Mouse (Mus musculus) embryonic facial prominence, embryonic 10.5 days (tissue): ENCODE data around the gene Fbxo27. TPM values are rescaled to one million over a fixed set of nuclear protein-coding genes. Genes with fewer than 3 reads are reported as not detected.

Experiments
- DNase-seq: peaks from one replicate; pipeline ENCODE4 v3.0.0-alpha.2; 2017; ENCODE audit warnings: low spot score
- H3K27ac ChIP-seq: fragments of 300-500 bp; sonication (generic); replicated peaks from 2 replicates; pipeline ENCODE4 v1.5.1; 2016; ENCODE audit warnings: mild to moderate bottlenecking
- H3K27me3 ChIP-seq: fragments of 300-500 bp; sonication (generic); replicated peaks from 2 replicates; pipeline ENCODE4 v1.6.1; 2016; ENCODE audit warnings: low read depth, mild to moderate bottlenecking; ENCODE audit not compliant: poor library complexity, severe bottlenecking
- H3K36me3 ChIP-seq: fragments of 300-500 bp; sonication (generic); replicated peaks from 2 replicates; pipeline ENCODE4 v1.6.1; 2016; ENCODE audit warnings: mild to moderate bottlenecking, moderate library complexity
- H3K4me1 ChIP-seq: fragments of 300-500 bp; sonication (generic); 2 replicates; pipeline ENCODE4 v1.6.1; 2016
- H3K4me3 ChIP-seq: fragments of 300-500 bp; sonication (generic); 2 replicates; pipeline ENCODE4 v1.5.1; 2016; ENCODE audit warnings: mild to moderate bottlenecking, moderate library complexity
- H3K9me3 ChIP-seq: fragments of 300-500 bp; sonication (generic); 2 replicates; pipeline ENCODE4 v1.6.1; 2016; ENCODE audit warnings: mild to moderate bottlenecking
- WGBS: fragments of 180-500 bp; shearing (Covaris S2); methylation state at CpG from one replicate; pipeline ENCODE4 v1.1.7; 2016; 5-methylcytosine and 5-hydroxymethylcytosine counted together
- polyA plus RNA-seq: library from polyadenylated mRNA; unstranded; fragments of >200 nt; fragmentation: Nextera tagmentation; extraction: Ambion mirVana; gene quantifications from 2 replicates; pipeline ENCODE4 v1.2.1, GENCODE M21; 2016

Fbxo27 gene
- polyA plus RNA-seq, 1 experiment from 2014 or later: 7.8 TPM

- Histone ChIP-seq H3K27ac (peak overlapping the region; percentile 76), H3K9me3 (peaks cover 13% of the 10 kb centered on the region), H3K27me3 (peaks cover 18% of the 10 kb centered on the region), H3K4me3 (peak overlapping the region; percentile 61), H3K4me1 (peaks cover 18% of the 10 kb centered on the region), H3K36me3 (peaks cover 38% of the 10 kb centered on the region)
- WGBS: 3% methylated on average over 58 of the region's 58 CpGs
- peak; percentile 90 for DNase-seq
Observed at GRCm38 (mm10) chr7:28732341-28733142, 39.9 kb downstream of the Fbxo27 start.

GRCm38 (mm10) chr7:28733211-28733610 is 40.6 kb downstream of the Fbxo27 start:
- no peak for DNase-seq
- Histone ChIP-seq H3K27ac (peak overlapping the region; percentile 76), H3K36me3 (peaks cover 45% of the 10 kb centered on the region), H3K4me1 (peaks cover 18% of the 10 kb centered on the region), H3K9me3 (peaks cover 13% of the 10 kb centered on the region), H3K4me3 (peak overlapping the region; percentile 61), H3K27me3 (peaks cover 18% of the 10 kb centered on the region)
- WGBS: 6% methylated on average over 11 of the region's 11 CpGs

GRCm38 (mm10) chr7:28735701-28736100 is 43.1 kb downstream of the Fbxo27 start:
- no peak overlapping the region for H3K4me3 ChIP-seq
- peaks cover 65% of the 10 kb centered on the region for H3K36me3 ChIP-seq
- H3K4me1 ChIP-seq: peaks cover 22% of the 10 kb centered on the region
- H3K27me3 ChIP-seq: peaks cover 18% of the 10 kb centered on the region
- no peak for DNase-seq
- WGBS: 80% methylated on average over 6 of the region's 6 CpGs
- no peak overlapping the region for H3K27ac ChIP-seq
- peaks cover 12% of the 10 kb centered on the region for H3K9me3 ChIP-seq

- DNase-seq: no peak
- H3K4me3 ChIP-seq: peak overlapping the region; percentile 16; the same call in 1 of the 2 replicates
Observed at GRCm38 (mm10) chr7:28739829-28740228, 47.2 kb downstream of the Fbxo27 start.

GRCm38 (mm10) chr7:28740949-28741348 is 48.3 kb downstream of the Fbxo27 start:
- H3K36me3 ChIP-seq: peaks cover 63% of the 10 kb centered on the region
- DNase-seq: no peak
- H3K4me3 ChIP-seq: peak overlapping the region; percentile 74
- WGBS: 42% methylated on average over 9 of the region's 9 CpGs
- H3K4me1 ChIP-seq: peaks cover 20% of the 10 kb centered on the region
- H3K27me3 ChIP-seq: no peaks in the 10 kb centered on the region
- H3K27ac ChIP-seq: peak overlapping the region; percentile 95
- H3K9me3 ChIP-seq: no peaks in the 10 kb centered on the region

More at GRCm38 (mm10) chr7:28739829-28740228, 47.2 kb downstream of the Fbxo27 start:
- Histone ChIP-seq H3K36me3 (peaks cover 65% of the 10 kb centered on the region), H3K9me3 (no peaks in the 10 kb centered on the region), H3K4me1 (peaks cover 19% of the 10 kb centered on the region), H3K27ac (no peak overlapping the region), H3K27me3 (no peaks in the 10 kb centered on the region)
- WGBS: 94% methylated on average over 21 of the region's 21 CpGs

GRCm38 (mm10) chr7:28741368-28741708 is 48.7 kb downstream of the Fbxo27 start:
- Histone ChIP-seq H3K4me1 (peaks cover 23% of the 10 kb centered on the region), H3K9me3 (no peaks in the 10 kb centered on the region), H3K4me3 (peak overlapping the region; percentile 74), H3K36me3 (peaks cover 63% of the 10 kb centered on the region), H3K27me3 (no peaks in the 10 kb centered on the region), H3K27ac (peak overlapping the region; percentile 95)
- WGBS: 2% methylated on average over 13 of the region's 13 CpGs
- DNase-seq: no peak

GRCm38 (mm10) chr7:28741709-28742438 is 49.2 kb downstream of the Fbxo27 start, which contains the start of the genes Mrps12 and Sars2:
Gene Mrps12 (minus strand): TSS chr7:28741820.
Gene Sars2 (plus strand): TSS chr7:28741992.
- Histone ChIP-seq H3K9me3 (no peaks in the 10 kb centered on the region), H3K27me3 (no peaks in the 10 kb centered on the region), H3K4me3 (peak within 1 kb of the TSS; percentile 74), H3K36me3 (peaks cover 63% of the 10 kb centered on the region), H3K4me1 (peaks cover 23% of the 10 kb centered on the region), H3K27ac (peak within 1 kb of the TSS; percentile 95)
- peak; percentile 94 for DNase-seq
- WGBS: under 1% methylated on average over 39 of the region's 39 CpGs

Other genes starting within 250 kb of the Fbxo27 start
- gene Lrfn1, start 240.9 kb upstream of the Fbxo27 start, polyA plus RNA-seq: 4.9 TPM in 2 replicates
- gene Ifnl2, start 182.4 kb upstream of the Fbxo27 start, polyA plus RNA-seq: not detected in 2 replicates
- not detected in 2 replicates for gene Ifnl3, start 170.0 kb upstream of the Fbxo27 start, polyA plus RNA-seq
- gene Sycn, start 152.0 kb upstream of the Fbxo27 start, polyA plus RNA-seq: not detected in 2 replicates
- gene Nccrp1, start 145.6 kb upstream of the Fbxo27 start, polyA plus RNA-seq: 0.10 TPM in 1 of 2 replicates, not detected in the other
- 36.0 and 38.9 TPM in 2 replicates for gene Samd4b, start 94.7 kb upstream of the Fbxo27 start, polyA plus RNA-seq
- gene Pak4, start 94.7 kb upstream of the Fbxo27 start, polyA plus RNA-seq: 70.1 and 75.8 TPM in 2 replicates
- not detected in 2 replicates for gene Acp7, start 61.5 kb upstream of the Fbxo27 start, polyA plus RNA-seq
- 11.9 and 14.3 TPM in 2 replicates for gene Fbxo17, start 24.0 kb downstream of the Fbxo27 start, polyA plus RNA-seq
- 163 and 164 TPM in 2 replicates for gene Mrps12, start 49.0 kb downstream of the Fbxo27 start, polyA plus RNA-seq
- 40.3 and 44.6 TPM in 2 replicates for gene Sars2, start 49.1 kb downstream of the Fbxo27 start, polyA plus RNA-seq
- 0.49 and 2.1 TPM in 2 replicates for gene Ccer2, start 63.3 kb downstream of the Fbxo27 start, polyA plus RNA-seq
- 64.4 and 64.8 TPM in 2 replicates for gene Sirt2, start 73.9 kb downstream of the Fbxo27 start, polyA plus RNA-seq
- 55.1 and 55.5 TPM in 2 replicates for gene Nfkbib, start 74.7 kb downstream of the Fbxo27 start, polyA plus RNA-seq
- 2.2 and 2.8 TPM in 2 replicates for gene Rinl, start 96.1 kb downstream of the Fbxo27 start, polyA plus RNA-seq
- 325 and 346 TPM in 2 replicates for gene Hnrnpl, start 115.7 kb downstream of the Fbxo27 start, polyA plus RNA-seq
- gene Ech1, start 132.4 kb downstream of the Fbxo27 start, polyA plus RNA-seq: 75.8 and 81.7 TPM in 2 replicates
- 4.4 and 4.9 TPM in 2 replicates for gene Lgals4, start 141.0 kb downstream of the Fbxo27 start, polyA plus RNA-seq
- gene Lgals7, start 171.0 kb downstream of the Fbxo27 start, polyA plus RNA-seq: 0.63 and 1.9 TPM in 2 replicates
- 0.44 and 0.55 TPM in 2 replicates for gene Capn12, start 188.6 kb downstream of the Fbxo27 start, polyA plus RNA-seq